Mouse (Mus musculus) gonadal fat pad, adult 2 months (tissue): ENCODE results near the gene Il17ra. TPM values are rescaled to one million over a fixed set of nuclear protein-coding genes. Genes with fewer than 3 reads are reported as not detected.
A peak's percentile ranks its signal among the peaks of the same experiment; 100 is the strongest.

Experiments
- DNase-seq: peaks from one replicate; pipeline ENCODE4 v3.0.0-alpha.2; 2012; ENCODE audit warnings: low read depth
- polyA plus RNA-seq: library from polyadenylated mRNA; depleted of rRNA; stranded (reverse); fragments of >200 nt; gene quantifications from 2 replicates; pipeline ENCODE4 v1.2.3, GENCODE M21; 2012; rRNA removed

The Il17ra gene
- polyA plus RNA-seq: 13.9 and 14.6 TPM in 2 replicates

DNA sequence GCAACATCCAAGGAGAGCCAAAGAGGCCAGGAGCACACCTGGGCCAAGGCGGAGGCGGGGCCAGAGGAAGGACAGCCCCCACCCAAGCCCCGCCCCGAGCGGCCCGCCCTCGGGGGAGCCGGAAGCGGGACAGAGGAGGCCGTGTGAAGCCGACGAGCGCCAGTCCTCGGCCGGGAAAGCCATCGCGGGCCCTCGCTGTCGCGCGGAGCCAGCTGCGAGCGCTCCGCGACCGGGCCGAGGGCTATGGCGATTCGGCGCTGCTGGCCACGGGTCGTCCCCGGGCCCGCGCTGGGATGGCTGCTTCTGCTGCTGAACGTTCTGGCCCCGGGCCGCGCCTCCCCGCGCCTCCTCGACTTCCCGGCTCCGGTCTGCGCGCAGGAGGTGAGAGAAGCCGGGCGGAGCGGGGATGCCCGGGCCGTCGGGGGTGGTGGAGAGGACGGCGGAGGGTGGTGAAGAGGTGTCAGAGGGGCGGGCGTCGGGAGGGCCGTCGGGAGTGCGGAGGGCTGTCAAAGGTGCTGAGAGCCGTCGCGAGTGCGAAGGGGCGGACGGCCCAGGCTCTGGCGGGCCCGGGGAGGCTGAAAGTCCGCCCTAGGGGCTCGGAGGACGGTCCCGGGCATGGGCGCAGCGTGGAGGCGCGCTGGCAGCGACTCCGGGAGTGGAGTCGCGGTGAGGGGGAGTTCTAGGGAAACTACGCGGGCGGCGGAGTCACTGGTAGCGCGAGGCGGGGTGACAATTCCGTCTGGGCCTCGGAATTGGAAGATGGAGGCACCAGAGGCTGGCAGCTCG, at the start of gene Il17ra:
TSS of gene Il17ra (plus strand) at position 162 of the 786 bp plus-strand sequence.
- DNase-seq: peak; percentile 26

DNA sequence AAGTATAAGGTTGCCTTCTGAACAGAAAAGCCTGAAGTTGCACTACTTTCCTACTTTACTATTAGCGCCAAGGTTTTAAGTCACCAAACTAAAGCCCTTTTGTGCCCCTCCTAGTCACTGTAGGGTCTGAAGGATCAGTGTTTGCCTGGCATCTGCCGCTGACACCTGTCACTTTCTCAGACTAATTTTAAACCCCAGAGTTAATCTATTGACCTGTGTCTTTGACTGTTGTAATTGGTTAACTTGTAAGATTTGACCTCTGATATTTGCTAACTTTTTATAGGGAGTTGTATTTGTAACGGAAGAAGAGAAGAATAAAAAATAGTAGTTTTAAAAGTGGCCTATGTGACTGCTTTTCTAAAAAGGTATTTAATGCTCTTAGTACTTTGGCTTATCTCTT, 24.9 kb upstream of the Il17ra start:
- no peak for DNase-seq

DNA sequence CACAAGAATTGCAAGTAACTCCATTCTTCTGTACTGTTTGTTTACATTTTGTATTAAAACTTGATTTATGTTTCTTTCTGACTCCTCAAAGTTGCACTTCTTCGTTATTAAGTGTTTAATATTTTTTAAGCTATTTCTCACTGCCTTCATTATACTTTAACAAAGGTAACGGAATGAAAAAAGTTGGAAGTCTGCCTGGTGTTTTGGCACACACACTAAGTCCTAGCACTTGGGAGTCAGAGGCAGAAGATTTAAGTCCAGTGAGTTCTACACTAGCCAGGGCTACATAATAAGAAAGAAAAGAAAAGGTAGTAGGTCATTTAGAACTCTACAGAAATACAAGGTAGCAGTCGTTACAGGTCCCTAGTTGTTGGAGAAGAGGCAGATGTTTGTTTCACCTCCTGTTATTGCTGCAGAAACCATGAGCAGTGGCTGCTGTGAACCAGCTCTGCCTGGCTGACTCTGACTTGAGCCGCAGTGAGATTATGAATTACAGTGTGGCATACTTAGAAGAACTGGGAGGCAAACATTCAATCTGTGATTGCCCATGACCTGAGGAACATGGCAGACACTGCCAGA, 20.8 kb upstream of the Il17ra start:
- DNase-seq: no peak

DNA sequence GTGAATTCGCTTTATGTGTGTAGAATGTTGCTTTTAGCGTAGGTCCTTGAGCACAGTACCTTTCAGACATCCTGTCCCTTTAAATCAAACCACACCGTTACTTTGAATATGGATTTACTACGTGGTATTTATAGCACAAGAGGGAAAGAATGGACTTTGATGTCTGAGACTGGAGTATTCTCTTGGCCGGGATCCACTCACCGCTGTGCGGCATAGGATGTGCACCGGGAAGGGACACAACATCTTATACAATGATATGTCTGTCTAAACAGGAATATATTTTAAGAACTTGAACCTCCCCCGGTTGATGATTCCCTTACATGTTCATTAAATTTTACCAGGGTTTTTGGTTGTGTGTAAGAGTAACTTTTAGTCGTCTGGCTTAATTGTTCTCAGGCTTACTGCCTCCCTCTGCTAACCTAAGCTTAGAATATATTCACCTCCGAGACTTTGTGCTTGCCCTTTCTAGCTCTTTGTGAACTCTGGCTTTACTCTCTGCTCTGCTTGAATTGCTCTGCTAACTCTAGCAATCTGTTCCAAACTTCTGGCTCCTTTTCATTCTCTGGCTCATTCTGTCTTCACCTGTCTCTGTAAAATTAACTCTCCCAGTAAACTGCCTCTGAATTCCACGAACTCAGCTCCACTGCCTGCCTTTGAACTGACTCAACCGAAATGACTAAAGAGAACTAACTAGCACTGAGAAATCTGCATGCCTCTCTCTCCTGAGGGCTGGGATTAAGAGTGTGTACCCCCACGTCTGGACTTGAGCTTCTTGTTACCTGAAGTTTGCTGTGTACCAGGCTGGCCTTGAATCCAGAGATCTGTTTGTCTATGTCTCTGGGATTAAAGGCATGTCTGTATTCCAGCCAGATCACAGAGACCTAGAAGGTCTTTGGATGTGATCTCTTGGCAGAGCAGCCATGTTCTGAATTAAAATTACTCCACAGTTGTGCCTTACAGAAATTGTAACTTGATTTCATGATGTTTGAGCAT, 19.4 kb upstream of the Il17ra start:
- DNase-seq: no peak

DNA sequence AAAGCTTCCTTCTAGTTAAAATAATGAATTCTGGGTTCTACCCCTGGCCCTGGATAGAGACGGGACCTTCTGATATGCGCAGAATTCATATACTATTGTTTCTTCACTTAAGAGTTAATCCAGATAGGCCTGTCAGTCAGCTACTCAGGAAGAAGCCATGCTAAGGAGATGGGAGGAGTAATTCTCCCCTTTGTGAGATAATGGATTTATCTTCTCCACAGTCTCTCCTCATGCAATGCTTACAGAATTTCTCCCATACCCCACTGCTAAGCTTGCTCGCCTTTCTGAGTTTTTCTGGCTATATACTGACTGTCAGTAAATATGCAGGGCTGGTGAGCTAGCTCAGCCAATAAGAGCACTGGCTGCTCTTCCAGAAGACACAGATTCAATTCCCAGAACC, 12.8 kb upstream of the Il17ra start:
- no peak for DNase-seq

DNA sequence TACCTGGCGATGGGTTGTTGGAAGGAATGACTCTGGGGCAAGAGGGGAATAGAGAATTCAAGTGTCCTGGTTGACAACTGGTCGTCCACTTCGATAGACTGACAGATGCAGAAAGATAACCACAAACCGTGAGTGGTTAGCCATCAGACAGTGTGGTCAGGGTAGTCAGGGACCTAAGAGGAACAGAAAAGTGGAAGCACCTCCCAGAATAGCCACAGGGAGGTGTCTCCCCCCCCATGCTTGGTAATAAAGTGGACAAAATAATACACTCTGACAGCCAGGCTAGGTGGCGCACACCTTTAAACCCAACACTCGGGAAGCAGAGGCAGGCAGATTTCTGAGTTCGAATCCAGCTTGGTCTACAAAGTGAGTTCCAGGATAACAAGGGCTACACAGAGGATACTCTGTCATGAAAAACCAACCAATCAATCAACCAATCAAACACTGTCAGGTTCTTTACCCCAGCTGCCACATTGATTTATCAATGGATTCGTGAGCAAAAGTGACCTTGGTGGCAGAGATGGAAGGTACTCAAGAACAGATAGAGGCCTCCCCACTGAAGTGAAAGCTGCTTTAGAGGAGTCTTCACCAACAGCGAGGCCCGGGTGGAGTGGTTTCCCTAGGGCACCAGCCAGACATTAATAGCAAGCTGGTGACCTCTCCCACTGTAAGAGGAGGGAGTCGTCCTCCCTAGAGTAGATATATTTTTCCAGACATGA, 10.5 kb upstream of the Il17ra start:
- DNase-seq: no peak

DNA sequence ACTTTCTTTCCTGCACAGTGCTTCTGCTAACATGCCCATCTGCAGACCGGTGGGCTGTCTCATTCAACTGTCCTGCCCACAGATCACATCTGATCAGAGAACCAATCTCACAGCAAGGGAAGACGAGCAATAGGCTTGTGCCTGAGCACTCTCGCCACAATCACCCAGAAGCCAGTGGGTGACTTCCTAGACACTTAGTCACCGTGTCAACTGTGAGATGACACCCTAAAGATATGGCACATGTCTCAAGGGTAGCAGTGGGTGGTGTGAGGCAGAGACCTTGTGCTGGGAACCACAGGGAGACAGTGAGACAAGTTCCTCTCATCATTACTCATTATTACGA, 10.0 kb upstream of the Il17ra start:
- no peak for DNase-seq

DNA sequence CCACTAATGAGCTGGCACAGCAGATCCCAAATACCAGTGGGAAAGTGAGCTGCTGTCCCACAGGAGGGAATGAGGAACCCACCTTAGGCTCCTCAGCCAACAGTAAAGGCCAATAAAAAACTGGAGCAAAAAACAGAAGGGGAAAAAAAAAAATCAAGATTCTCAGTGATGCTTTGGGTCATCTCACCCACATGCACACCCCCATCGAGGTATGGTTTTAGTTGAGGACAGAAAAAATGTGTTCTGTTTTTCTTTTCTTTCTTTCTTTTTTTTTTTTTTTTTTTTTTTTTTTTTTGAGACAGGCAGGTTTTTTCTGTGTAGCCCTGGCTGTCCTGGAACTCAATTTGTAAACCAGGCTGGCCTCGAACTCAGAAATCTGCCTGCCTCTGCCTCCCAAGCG, 9.5 kb upstream of the Il17ra start:
- DNase-seq: no peak

DNA sequence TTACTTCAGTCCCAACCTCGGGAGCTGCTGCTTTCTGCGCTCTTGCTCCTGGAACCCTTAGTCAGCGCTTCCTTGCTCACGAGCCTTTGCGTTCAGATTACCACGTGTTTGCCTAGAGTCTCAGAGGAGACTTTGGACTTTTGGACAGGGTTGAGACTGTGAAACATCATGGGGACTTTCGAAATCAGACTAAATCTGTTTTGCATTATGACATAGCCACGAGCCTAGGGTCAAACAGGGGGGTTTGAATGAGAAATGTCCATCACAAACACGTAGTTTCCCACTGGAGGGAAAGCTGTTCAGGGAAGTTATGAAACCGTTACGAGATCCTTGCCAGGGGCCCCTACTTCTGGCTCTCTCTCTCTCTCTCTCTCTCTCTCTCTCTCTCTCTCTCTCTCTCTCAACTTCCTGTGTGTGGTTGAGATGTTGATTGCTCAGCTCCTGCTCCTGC, 8.4 kb upstream of the Il17ra start:
- no peak for DNase-seq

DNA sequence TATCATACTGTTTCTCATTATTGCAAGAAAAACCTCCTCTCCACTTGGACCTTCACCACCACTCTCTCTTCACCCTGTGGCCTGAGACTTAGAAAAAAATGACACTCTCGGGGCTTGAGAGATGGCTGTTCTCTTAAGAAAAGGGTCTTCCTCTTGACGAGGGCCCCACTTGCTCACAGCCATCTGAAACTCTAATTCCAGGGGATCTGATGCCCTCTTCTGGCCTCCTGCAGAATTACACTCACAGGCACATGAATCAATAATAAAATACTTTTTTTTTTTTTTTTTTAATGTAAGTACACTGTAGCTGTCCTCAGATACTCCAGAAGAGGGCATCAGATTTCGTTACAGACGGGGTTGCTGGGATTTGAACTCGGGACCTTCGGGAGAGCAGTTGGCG, 6.0 kb upstream of the Il17ra start:
- DNase-seq: no peak

DNA sequence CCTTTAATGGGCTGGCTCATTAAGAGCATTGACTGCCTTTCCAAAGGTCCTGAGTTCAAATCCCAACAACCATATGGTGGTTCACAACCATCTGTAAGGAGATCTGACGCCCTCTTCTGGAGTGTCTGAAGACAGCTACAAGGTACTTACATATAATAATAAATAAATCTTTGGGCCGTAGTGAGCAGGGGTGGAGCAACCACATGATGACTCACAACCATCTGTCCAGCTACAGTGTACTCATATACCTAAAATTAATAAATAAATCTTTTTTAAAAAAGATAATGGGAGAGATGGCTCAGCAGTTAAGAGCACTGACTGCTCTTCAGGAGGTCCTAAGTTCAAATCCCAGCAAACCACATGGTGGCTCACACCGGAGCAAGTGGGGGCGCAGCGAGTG, 5.3 kb upstream of the Il17ra start:
- DNase-seq: no peak

DNA sequence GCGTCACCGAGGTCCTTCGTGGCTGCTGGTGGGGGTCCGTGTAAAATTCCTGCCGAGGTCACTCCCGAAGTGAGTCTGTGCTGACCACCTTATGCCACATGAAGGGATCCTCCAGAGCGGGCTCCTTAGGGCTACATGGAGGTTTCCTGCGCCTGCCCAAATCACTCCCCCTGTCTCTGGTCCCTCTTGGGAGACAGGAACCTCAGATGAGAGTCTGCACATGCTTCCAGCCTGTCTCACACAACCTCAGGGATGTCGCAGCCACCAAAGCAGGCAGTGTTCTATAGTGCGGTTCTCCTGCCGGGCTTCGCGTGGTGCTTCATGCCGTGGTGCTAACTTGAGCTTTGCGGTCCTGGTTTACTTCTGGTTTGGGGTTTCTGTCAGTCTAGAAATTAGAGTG, 1.8 kb upstream of the Il17ra start:
- no peak for DNase-seq

DNA sequence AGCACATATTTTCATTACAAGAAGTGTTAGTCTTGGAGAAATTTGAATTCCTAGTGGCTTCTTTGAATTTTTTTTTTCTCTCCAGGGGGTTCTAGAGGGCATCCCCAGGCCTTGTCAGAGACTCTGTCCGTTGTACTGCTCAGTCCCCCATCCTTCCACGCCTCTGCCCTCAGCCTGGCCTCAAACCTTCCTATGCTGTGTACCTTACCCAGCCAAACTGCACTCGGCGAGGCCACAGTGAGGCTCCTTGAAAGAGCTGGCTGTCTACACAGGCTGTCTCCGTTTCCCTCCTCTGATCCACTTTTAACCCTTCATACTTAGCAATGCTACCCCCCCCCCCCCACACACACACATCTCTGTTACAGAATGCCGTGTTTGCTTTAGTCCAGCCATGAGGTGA, 796 bp upstream of the Il17ra start:
- no peak for DNase-seq

DNA sequence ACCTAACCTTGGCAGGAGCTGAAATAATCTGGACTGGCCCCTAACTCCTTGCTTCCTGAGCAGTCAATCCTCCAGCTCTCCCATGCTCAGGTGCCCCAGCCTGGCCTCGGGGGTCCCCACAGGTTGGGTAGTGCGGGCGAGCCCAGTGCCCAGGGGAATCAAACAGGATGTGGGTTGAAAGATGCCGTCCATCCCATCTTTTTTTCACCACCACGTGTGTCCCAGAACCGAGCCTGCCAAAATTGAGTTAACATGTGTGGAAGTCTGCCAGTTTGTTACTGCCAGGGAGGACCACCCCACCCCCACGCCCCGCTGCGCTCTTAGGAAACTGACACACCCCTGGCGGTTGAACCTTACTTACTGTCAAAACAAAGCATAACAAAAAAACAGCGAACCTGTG, 837 bp downstream of the Il17ra start:
- DNase-seq: no peak

DNA sequence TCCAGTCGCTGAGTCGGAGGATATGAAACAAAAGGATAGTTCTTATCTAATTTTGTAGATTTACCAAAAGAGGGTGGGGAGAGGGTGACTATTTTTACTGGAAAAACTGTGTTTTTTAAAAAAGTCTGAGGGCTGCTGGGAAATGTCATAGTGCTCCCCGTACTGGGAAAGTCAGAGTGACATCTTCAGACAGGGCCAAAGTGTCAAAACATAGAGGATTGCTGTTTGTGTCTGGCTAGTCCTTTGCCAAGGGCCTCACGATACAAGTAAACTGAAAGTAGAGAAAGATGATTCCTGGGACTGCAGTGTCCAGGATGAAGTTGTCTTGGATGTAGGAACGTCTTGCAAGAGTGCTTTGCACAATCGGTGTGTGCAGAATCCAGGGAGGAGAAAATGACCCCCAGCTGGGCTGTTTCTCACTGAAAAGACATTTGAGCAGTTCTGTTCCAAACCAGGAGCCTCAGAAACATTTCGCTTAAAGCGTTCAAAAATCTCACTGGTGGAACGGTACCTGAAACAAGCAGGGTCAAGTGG, 1.4 kb downstream of the Il17ra start:
- DNase-seq: no peak

DNA sequence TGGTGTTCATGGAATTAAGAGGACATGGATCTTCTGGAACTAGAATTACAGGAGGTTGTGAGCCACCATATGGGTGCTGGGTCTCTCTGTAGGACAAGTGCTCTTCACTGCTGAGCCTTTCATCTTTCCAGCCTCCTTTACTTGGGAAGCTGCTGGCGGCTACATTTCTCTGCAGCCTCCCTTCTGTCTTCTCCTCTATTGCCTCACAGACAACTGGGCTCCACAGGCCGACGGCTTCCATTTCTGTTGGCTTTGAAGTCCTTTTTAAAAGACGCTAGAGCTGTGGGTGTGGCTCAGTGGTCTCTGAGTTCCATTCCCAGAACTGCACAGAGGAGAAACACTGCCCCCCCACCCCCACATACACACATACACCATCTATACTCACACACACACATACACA, 2.3 kb downstream of the Il17ra start:
- DNase-seq: no peak

DNA sequence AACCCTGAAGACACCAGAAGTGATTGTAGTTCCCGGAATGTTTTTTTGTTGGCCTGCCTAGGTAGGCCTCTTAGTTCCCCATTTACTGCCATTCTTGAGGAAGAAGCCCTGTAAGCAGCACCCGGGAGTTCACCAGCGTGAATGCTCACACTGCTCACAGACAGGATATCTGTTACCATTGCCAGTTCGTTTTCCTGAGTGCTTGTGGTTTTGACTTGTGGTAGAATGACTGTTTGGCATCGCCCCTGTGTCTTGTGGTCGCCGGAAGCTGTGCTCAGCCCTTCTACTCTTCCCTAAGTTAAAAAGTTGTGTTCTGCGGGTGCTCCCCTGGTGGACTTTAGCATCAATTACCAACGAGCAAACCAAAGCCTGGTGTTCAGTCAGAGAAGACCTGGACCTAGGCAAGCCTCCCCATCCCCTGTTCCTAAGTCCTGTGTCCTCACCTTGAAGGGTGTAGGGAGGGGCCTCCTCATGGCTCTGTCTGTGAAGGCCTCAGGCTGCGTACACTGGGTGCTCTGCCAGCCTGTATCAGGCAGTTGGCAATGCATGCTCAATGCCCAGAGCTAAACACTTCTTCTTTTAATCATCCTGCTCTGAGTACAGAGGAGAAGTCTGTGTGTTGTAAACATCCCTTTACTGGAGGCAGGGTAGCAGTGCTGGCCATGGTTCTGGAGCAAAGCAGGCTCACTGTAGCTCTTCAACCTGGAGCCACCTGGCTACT, 3.7 kb downstream of the Il17ra start:
- no peak for DNase-seq

DNA sequence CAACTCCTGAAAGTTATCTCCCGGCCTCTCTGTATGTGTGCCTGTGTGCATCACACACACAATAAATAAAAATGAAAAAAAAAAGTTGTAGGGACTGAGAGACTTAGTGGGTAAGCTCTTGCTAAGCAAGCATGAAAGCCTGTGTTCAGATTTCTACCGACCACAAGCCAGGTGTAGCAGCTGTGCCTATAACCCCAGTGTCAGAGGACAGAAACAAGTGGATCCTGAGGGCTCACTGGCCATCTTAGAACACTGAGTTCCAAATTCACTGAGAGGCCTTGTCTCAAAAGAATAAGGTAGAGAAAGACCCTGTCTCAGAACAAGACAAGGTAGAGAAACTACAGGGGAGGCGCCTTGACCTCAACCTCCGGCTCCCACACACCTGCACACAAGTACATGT, 5.2 kb downstream of the Il17ra start:
- no peak for DNase-seq

DNA sequence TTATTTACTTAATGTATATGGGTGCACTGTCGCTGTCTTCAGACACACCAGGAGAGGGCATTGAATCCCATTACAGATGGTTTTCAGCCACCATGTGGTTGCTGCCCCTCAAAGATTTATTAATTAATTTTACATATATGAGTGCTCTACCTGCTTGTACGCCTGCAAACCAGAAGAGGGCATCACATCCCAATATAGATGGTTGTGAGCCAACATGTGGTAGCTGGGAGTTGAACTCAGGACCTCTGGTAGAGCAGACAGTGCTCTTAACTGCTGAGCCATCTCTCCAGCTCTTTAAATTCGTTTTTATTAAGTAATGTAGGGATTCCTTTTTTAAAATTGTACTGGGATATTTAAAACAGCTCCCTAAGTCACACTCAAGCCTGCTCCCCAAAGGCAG, 6.2 kb downstream of the Il17ra start:
- DNase-seq: no peak

DNA sequence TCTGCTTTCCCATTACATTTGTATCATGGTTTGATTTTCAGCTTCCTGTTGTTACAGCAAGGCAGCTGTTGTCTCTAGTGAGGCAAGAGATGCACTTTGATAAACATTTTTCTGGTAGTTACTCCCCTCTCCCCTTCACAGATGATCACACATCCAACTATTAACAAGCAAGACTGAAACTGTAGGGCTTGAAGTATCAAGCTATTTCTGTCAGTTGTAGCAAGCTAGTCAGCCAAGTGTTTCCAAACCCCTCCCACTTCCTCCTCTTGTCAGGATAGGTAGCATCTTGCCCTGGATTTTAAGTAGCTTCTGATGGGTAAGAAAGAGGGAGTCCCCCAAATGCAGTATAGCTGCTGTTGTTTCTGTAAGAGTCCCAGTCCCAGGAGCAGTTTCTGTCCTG, 6.7 kb downstream of the Il17ra start:
- DNase-seq: no peak

DNA sequence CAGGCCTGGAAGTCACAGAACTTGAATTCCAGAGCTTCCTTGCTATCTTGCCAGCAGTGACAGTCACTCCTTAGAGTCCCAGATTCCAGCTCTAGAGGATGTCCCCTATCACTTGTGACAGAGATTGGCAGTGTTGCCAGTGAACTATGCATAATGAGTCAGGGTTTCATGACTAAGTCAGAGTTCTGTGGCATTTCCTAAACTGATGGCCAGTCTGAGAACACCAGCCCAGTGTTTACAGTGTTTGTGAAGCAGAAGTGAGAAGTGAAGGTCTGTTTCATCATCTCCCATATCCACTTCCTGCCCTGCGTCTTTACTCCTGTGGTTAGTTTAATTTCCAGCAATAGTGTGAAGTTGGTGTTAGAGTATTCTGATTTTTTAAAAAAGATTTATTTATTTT, 7.6 kb downstream of the Il17ra start:
- DNase-seq: no peak
